ENCODE assay signal across 32 mouse cellular contexts in the genomic region with DNA sequence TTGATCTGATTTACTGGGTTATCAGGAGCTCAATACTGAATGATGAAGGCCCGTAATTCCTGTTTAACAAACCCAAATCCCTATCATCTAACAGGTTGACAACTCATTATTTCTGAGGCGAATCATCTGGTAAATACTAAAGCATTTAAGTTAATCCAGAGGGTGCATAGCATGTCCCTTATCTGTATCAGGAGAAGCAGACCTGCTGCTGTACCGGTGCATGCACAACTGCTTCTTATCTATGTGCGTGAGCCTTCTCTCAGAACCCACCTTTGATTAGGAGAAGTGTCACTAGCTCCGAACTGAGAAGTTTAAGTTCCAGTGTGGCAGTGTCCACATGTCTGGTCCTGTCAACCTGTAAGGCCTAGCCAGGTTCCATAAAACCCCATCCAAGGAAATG.
DNase-seq lines count a peak whose midpoint lies in the region; ATAC-seq and TF ChIP-seq lines count a peak whose summit lies in the region.
"Had no signal": no experiment of that assay in that cellular context is flagged by ENCODE, and none has a peak within 500 bp of the region (broad histone marks: within the 10 kb centered on the region; RNA-seq: fewer than 3 reads in every experiment).

No protein-coding gene starts in this region.

- no peaks in the 10 kb centered on the region for H3K27me3 ChIP-seq in intestine, embryonic 14.5 days (replicated peaks; ENCODE audit: control insufficient read depth, insufficient read depth, low read length)
- no peaks in the 10 kb centered on the region for H3K27me3 ChIP-seq in intestine, postnatal 0 days (replicated peaks; ENCODE audit: control insufficient read depth, insufficient read depth, low read length)
- no peaks in the 10 kb centered on the region for H3K27me3 ChIP-seq in liver, embryonic 14.5 days (ENCODE audit: control insufficient read depth, insufficient read depth, low read length)
- H3K27me3 ChIP-seq: CH12.LX; embryonic facial prominence, embryonic 13.5 days; forebrain, embryonic 13.5 days; heart, embryonic 12.5 days; heart, embryonic 15.5 days; hindbrain, embryonic 13.5 days; Patski had no signal

- H3K9me3 ChIP-seq in intestine, embryonic 14.5 days (ENCODE audit: control insufficient read depth, low read length): no peaks in the 10 kb centered on the region
- no peaks in the 10 kb centered on the region for H3K9me3 ChIP-seq in intestine, postnatal 0 days (ENCODE audit: control insufficient read depth)
- no peaks in the 10 kb centered on the region for H3K9me3 ChIP-seq in liver, embryonic 14.5 days (ENCODE audit: control insufficient read depth, low read length)
- H3K9me3 ChIP-seq: embryonic facial prominence, embryonic 10.5 days; embryonic facial prominence, embryonic 13.5 days; forebrain, embryonic 10.5 days; forebrain, embryonic 13.5 days; heart, embryonic 12.5 days; heart, embryonic 15.5 days; hindbrain, embryonic 10.5 days; hindbrain, embryonic 13.5 days had no signal

- 86% methylated on average over 5 of the region's 5 CpGs for WGBS in intestine, embryonic 14.5 days
- WGBS in intestine, postnatal 0 days: 78% methylated on average over 5 of the region's 5 CpGs
- 20% methylated on average over 5 of the region's 5 CpGs for WGBS in liver, embryonic 14.5 days (ENCODE audit: insufficient replicate concordance)

- no peak overlapping the region for H3K4me3 ChIP-seq in intestine, embryonic 14.5 days (ENCODE audit: low read depth, low read length)
- H3K4me3 ChIP-seq in intestine, postnatal 0 days (ENCODE audit: low read depth, low read length): no peak overlapping the region
- no peak overlapping the region for H3K4me3 ChIP-seq in liver, embryonic 14.5 days (ENCODE audit: insufficient read depth in 1 of 2, low read depth in 2 of 2, low read length in 2 of 2)
- H3K4me3 ChIP-seq: embryonic facial prominence, embryonic 10.5 days; embryonic facial prominence, embryonic 13.5 days; forebrain, embryonic 10.5 days; forebrain, embryonic 13.5 days; heart, embryonic 12.5 days; heart, embryonic 15.5 days; hindbrain, embryonic 10.5 days; hindbrain, embryonic 13.5 days had no signal

- H3K27ac ChIP-seq in intestine, embryonic 14.5 days (ENCODE audit: low read depth): no peak overlapping the region
- H3K27ac ChIP-seq in intestine, postnatal 0 days (ENCODE audit: low read depth, low read length): no peak overlapping the region
- no peak overlapping the region for H3K27ac ChIP-seq in liver, embryonic 14.5 days
- H3K27ac ChIP-seq: embryonic facial prominence, embryonic 10.5 days; embryonic facial prominence, embryonic 13.5 days; forebrain, embryonic 10.5 days; forebrain, embryonic 13.5 days; heart, embryonic 15.5 days; hindbrain, embryonic 10.5 days; hindbrain, embryonic 13.5 days had no signal

- peak; percentile 10 for DNase-seq in intestine, embryonic 14.5 days (ENCODE audit: low spot score)
- no peak for DNase-seq in liver, embryonic 14.5 days (ENCODE audit: low read depth in 3 of 3, low spot score in 3 of 3)
- DNase-seq in spleen, postnatal 10 days (ENCODE audit: low spot score in 2 of 2): no peak
- DNase-seq: adrenal gland, adult 2 months; adrenal gland, postnatal 14 days; B cell, adult 2 months; cerebellum, adult 11 months; cerebellum, adult 2 months; cerebellum, adult 9-11 months; cerebellum, postnatal 25 days; embryo, embryonic 11 days; gastrocnemius, postnatal 10 days; gastrocnemius, postnatal 36 days; heart, postnatal 10 days; heart, postnatal 36 days had no signal

- TF ChIP-seq EP300 in liver, embryonic 14.5 days (IDR thresholded peaks at IDR 0.05; ENCODE audit: low read depth): peak; percentile 57

- no peak overlapping the region for H3K9ac ChIP-seq in intestine, embryonic 14.5 days (ENCODE audit: low read length)
- no peak overlapping the region for H3K9ac ChIP-seq in intestine, postnatal 0 days (ENCODE audit: low read depth, low read length)
- H3K9ac ChIP-seq in liver, embryonic 14.5 days (replicated peaks): no peak overlapping the region
- H3K9ac ChIP-seq: embryonic facial prominence, embryonic 13.5 days; forebrain, embryonic 13.5 days; heart, embryonic 12.5 days; heart, embryonic 15.5 days; hindbrain, embryonic 13.5 days had no signal

- H3K36me3 ChIP-seq in intestine, embryonic 14.5 days (ENCODE audit: control insufficient read depth, insufficient read depth, low read length): no peaks in the 10 kb centered on the region
- no peaks in the 10 kb centered on the region for H3K36me3 ChIP-seq in intestine, postnatal 0 days (ENCODE audit: control insufficient read depth, insufficient read depth)
- no peaks in the 10 kb centered on the region for H3K36me3 ChIP-seq in liver, embryonic 14.5 days (replicated peaks; ENCODE audit: control insufficient read depth, insufficient read depth, low read depth)
- H3K36me3 ChIP-seq: embryonic facial prominence, embryonic 13.5 days; G1E; heart, embryonic 12.5 days; heart, embryonic 15.5 days; hindbrain, embryonic 10.5 days; hindbrain, embryonic 13.5 days had no signal

- no peaks in the 10 kb centered on the region for H3K4me1 ChIP-seq in intestine, embryonic 14.5 days (replicated peaks; ENCODE audit: control insufficient read depth, insufficient read depth, low read length)
- H3K4me1 ChIP-seq in intestine, postnatal 0 days (replicated peaks; ENCODE audit: control insufficient read depth, insufficient read depth, low read length): no peaks in the 10 kb centered on the region
- peaks cover 0 to 6% of the 10 kb centered on the region in 2 experiments; a peak in 2 of 4 replicates for H3K4me1 ChIP-seq in liver, embryonic 14.5 days (replicated peaks; ENCODE audit: control insufficient read depth in 2 of 2, insufficient read depth in 2 of 2, low read length in 1 of 2)
- H3K4me1 ChIP-seq: embryonic facial prominence, embryonic 13.5 days; heart, embryonic 15.5 days; hindbrain, embryonic 13.5 days had no signal

- H3K4me2 ChIP-seq in intestine, embryonic 14.5 days (ENCODE audit: low read length): no peak overlapping the region
- no peak overlapping the region for H3K4me2 ChIP-seq in intestine, postnatal 0 days (replicated peaks; ENCODE audit: low read depth)
- no peak overlapping the region for H3K4me2 ChIP-seq in liver, embryonic 14.5 days (ENCODE audit: low read depth)
- H3K4me2 ChIP-seq: embryonic facial prominence, embryonic 13.5 days; forebrain, embryonic 13.5 days; heart, embryonic 12.5 days; heart, embryonic 15.5 days; hindbrain, embryonic 13.5 days had no signal

- no peak for ATAC-seq in intestine, embryonic 14.5 days (replicated peaks; ENCODE audit: low FRiP score, low TSS enrichment, low read depth)
- no peak for ATAC-seq in intestine, postnatal 0 days
- 0 out of 2 replicates have a peak, but pooled peaks have one; percentile 15 for ATAC-seq in common myeloid progenitor, adult 5-6 weeks (replicated peaks; ENCODE audit: low read depth, poor library complexity, severe bottlenecking)
- ATAC-seq in liver, embryonic 14.5 days (ENCODE audit: insufficient read depth): peak; percentile 72; the same call in 1 of the 2 replicates
- ATAC-seq in megakaryocyte-erythroid progenitor cell, adult 5-6 weeks (replicated peaks; ENCODE audit: low FRiP score, low TSS enrichment, poor library complexity, severe bottlenecking): peak; percentile 89
- no peak for ATAC-seq in activated CD4-positive, CD25-positive, alpha-beta regulatory T cell, adult 4 months
- ATAC-seq: forebrain, embryonic 13.5 days; forebrain, embryonic 16.5 days; hindbrain, embryonic 16.5 days; Patski had no signal

- no peak for TF ChIP-seq CTCF in intestine, postnatal 0 days (IDR thresholded peaks at IDR 0.05; ENCODE audit: low read depth)
- no peak for TF ChIP-seq CTCF in liver, embryonic 14.5 days (IDR thresholded peaks at IDR 0.05; ENCODE audit: low read depth)

Comparison
In these comparisons a context has a peak if more than half of its experiments do, and no peak if none do; other contexts are left out.
1. ATAC-seq: peak in common myeloid progenitor, adult 5-6 weeks (single experiment), liver, embryonic 14.5 days (single experiment) and megakaryocyte-erythroid progenitor cell, adult 5-6 weeks (single experiment); none in intestine, embryonic 14.5 days (single experiment), intestine, postnatal 0 days (single experiment) and activated CD4-positive, CD25-positive, alpha-beta regulatory T cell, adult 4 months (single experiment).